Mouse (Mus musculus): ENCODE data around the gene Mcrip2.

GRCm38 (mm10) chr17:25879750-25880149, 11.2 kb upstream of the Mcrip2 start:
- TF ChIP-seq EP300 (IDR thresholded peaks at IDR 0.05; ENCODE audit: low read depth) (no peak), CTCF (IDR thresholded peaks at IDR 0.05; ENCODE audit: low read depth) (no peak)
